Mouse (Mus musculus): Measurements from ENCODE around the gene Nlgn1. TPM values are rescaled to one million over a fixed set of nuclear protein-coding genes. Genes with fewer than 3 reads are reported as not detected.

Nlgn1 gene
- polyA plus RNA-seq, 1 experiment from 2014 or later, result not detected

DNA sequence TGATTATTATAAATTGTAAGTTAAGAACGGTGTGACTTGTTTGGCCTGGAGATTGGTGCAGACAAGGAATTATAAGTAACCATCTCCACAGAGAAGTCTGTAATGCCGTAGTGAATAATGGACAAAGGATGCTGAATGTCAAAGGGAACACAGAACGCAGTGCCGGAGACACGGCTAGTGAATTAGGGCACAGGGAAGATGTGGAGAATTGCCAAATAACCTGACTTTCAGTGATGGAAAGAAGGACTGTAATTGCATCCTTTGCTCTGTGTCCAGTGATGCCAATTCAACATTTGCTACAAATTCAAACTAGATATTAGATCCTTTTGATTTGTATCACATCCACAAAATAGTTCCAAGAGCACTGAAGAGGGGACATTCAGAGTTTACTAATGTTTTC is 415.7 kb downstream of the Nlgn1 start:
- 83% methylated on average over 5 of the region's 5 CpGs for WGBS (ENCODE audit: insufficient replicate concordance)
- Histone ChIP-seq H3K27me3 (ENCODE audit: insufficient read depth, low read length) (no peaks in the 10 kb centered on the region), H3K9ac (replicated peaks) (no peak overlapping the region), H3K27ac (ENCODE audit: low read depth) (no peak overlapping the region), H3K4me3 (ENCODE audit: low read depth, low read length) (no peak overlapping the region), H3K36me3 (replicated peaks; ENCODE audit: insufficient read depth, low read length) (no peaks in the 10 kb centered on the region), H3K9me3 (ENCODE audit: low read length) (no peaks in the 10 kb centered on the region), H3K4me1 (ENCODE audit: insufficient read depth) (no peaks in the 10 kb centered on the region), H3K4me2 (ENCODE audit: low read depth, low read length) (no peak overlapping the region)
- ATAC-seq, result no peak
- no peak for TF ChIP-seq CTCF (IDR thresholded peaks at IDR 0.05; ENCODE audit: low read depth)
- TF ChIP-seq EP300 (IDR thresholded peaks at IDR 0.05; ENCODE audit: low read depth), result no peak
- DNase-seq, result no peak

DNA sequence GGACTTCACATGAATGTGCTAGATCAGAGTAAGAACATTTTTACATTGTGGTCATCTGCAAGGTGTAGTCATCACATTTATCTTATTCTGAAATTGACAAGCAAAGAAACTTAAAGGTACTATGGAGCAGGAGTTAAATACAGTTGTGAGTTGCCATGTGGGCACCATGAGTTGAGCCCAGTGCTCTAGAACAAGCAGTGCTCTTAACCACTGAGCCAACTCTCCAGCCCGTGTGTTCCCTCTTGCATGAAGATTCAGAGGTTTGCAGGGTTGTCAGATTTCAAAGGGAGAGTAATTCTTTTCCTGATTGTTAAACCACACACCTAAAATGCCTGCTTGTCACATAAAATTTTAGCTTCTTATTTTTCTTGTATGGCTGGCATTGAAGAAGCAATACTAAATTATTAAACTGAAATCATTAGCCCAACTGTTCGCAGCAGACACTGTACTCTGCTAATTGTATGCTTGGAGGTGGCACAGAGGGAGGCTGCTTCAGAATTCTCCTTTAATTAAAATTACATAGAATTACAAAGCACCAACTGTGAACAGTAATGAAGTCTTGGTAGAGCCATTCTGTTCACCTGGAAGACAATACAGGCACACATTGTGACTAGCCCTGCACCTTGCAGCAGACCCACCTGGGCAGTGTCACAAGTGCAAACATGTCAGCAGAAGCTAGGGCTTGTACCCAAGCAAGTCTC is 417.7 kb downstream of the Nlgn1 start:
- Histone ChIP-seq H3K9ac (replicated peaks) (no peak overlapping the region), H3K4me1 (ENCODE audit: insufficient read depth) (no peaks in the 10 kb centered on the region), H3K36me3 (replicated peaks; ENCODE audit: insufficient read depth, low read length) (no peaks in the 10 kb centered on the region), H3K9me3 (ENCODE audit: low read length) (no peaks in the 10 kb centered on the region), H3K27me3 (ENCODE audit: insufficient read depth, low read length) (no peaks in the 10 kb centered on the region), H3K4me3 (ENCODE audit: low read depth, low read length) (no peak overlapping the region), H3K4me2 (ENCODE audit: low read depth, low read length) (no peak overlapping the region), H3K27ac (ENCODE audit: low read depth) (no peak overlapping the region)
- DNase-seq, result no peak
- ATAC-seq, result no peak
- TF ChIP-seq EP300 (IDR thresholded peaks at IDR 0.05; ENCODE audit: low read depth) (no peak), CTCF (IDR thresholded peaks at IDR 0.05; ENCODE audit: low read depth) (no peak)
- 64% methylated on average over 2 of the region's 2 CpGs for WGBS (ENCODE audit: insufficient replicate concordance)

DNA sequence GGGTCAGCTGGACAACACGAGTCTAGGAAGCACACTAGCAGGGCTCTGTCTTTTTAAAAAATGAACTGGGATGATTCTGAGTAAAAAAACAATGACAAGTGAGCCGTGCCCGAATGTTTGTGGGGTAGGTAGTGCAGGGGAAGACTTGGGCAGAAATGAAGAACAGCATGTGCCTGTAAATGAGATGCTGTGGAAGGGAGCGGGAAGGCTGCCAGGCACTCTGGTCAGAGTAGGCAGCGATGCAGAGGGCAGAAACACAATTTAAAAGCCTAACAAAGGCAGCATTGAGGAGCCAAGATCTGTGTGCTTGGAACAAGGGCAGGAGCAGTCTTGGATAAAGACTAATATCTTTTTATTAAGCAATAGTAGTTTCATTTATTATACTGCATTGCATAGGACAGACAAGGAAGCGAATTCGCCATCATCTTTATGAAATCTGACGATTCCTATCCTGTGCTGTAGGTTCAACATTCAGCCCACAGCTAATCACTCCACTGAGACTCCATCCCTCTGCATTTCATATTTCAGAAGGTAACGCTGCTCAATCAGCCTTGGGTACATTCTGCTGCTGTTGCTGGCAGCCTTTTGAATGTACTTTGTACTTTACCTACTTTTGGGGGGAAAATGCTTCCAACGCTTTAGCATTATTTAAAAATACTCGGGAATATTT is 429.0 kb downstream of the Nlgn1 start:
- Histone ChIP-seq H3K27ac (ENCODE audit: low read depth) (no peak overlapping the region), H3K27me3 (ENCODE audit: insufficient read depth, low read length) (no peaks in the 10 kb centered on the region), H3K9me3 (ENCODE audit: low read length) (no peaks in the 10 kb centered on the region), H3K4me1 (ENCODE audit: insufficient read depth) (no peaks in the 10 kb centered on the region), H3K9ac (replicated peaks) (no peak overlapping the region), H3K4me3 (ENCODE audit: low read depth, low read length) (no peak overlapping the region), H3K4me2 (ENCODE audit: low read depth, low read length) (no peak overlapping the region), H3K36me3 (replicated peaks; ENCODE audit: insufficient read depth, low read length) (no peaks in the 10 kb centered on the region)
- no peak for TF ChIP-seq EP300 (IDR thresholded peaks at IDR 0.05; ENCODE audit: low read depth)
- no peak for TF ChIP-seq CTCF (IDR thresholded peaks at IDR 0.05; ENCODE audit: low read depth)
- 73% methylated on average over 11 of the region's 11 CpGs for WGBS (ENCODE audit: insufficient replicate concordance)
- DNase-seq, result no peak
- ATAC-seq, result no peak

DNA sequence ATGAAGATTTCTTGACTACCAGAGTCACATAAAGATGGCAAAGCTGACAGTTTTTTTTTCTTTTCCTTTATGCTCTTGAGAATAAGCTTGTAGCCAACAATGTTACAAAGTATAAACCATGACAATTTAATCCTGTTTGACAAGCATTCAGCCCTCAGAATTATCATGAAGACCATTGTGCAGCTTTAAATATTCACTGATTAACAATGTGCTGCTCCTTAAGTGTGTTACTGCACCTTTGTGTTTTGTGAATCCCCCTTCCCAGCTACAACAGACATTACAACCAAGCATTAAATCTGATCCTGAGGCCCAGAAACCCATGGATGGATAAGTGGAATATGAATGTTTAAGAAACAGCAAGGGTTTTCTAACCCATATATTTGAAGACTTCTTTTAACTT is 434.8 kb downstream of the Nlgn1 start:
- Histone ChIP-seq H3K27me3 (ENCODE audit: insufficient read depth, low read length) (no peaks in the 10 kb centered on the region), H3K4me2 (ENCODE audit: low read depth, low read length) (no peak overlapping the region), H3K4me1 (ENCODE audit: insufficient read depth) (no peaks in the 10 kb centered on the region), H3K27ac (ENCODE audit: low read depth) (no peak overlapping the region), H3K4me3 (ENCODE audit: low read depth, low read length) (no peak overlapping the region), H3K9ac (replicated peaks) (no peak overlapping the region), H3K36me3 (replicated peaks; ENCODE audit: insufficient read depth, low read length) (no peaks in the 10 kb centered on the region), H3K9me3 (ENCODE audit: low read length) (no peaks in the 10 kb centered on the region)
- no peak for ATAC-seq
- DNase-seq, result no peak
- TF ChIP-seq EP300 (IDR thresholded peaks at IDR 0.05; ENCODE audit: low read depth), result no peak
- TF ChIP-seq CTCF (IDR thresholded peaks at IDR 0.05; ENCODE audit: low read depth), result no peak

DNA sequence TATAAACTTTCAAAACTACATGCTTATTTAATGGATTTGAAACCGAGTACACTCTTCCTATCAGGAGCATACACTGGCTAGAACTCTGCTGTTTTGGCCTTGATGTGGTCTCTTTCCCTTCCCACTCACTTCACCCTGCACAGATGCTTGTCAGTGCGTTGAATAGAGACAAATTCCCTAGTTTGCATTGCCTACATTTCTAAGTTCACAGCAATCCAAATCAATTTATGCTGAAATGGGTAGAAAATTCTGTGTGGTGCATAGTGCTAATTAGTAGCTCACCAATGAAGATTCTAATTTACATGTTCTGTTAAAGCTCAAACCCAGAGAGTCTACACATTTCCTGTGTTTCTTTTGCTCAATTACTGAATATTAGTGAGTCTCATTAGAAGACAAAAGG is 447.5 kb downstream of the Nlgn1 start:
- H3K27ac ChIP-seq (ENCODE audit: low read depth), result no peak overlapping the region
- DNase-seq, result no peak
- 61% methylated on average over 2 of the region's 2 CpGs for WGBS (ENCODE audit: insufficient replicate concordance)
- H3K27me3 ChIP-seq (ENCODE audit: insufficient read depth, low read length), result no peaks in the 10 kb centered on the region
- no peak overlapping the region for H3K9ac ChIP-seq (replicated peaks)
- no peaks in the 10 kb centered on the region for H3K36me3 ChIP-seq (replicated peaks; ENCODE audit: insufficient read depth, low read length)
- H3K4me3 ChIP-seq (ENCODE audit: low read depth, low read length), result no peak overlapping the region
- H3K4me1 ChIP-seq (ENCODE audit: insufficient read depth), result no peaks in the 10 kb centered on the region
- no peak overlapping the region for H3K4me2 ChIP-seq (ENCODE audit: low read depth, low read length)
- no peak for ATAC-seq
- no peaks in the 10 kb centered on the region for H3K9me3 ChIP-seq (ENCODE audit: low read length)
- TF ChIP-seq EP300 (IDR thresholded peaks at IDR 0.05; ENCODE audit: low read depth) (no peak), CTCF (IDR thresholded peaks at IDR 0.05; ENCODE audit: low read depth) (no peak)

DNA sequence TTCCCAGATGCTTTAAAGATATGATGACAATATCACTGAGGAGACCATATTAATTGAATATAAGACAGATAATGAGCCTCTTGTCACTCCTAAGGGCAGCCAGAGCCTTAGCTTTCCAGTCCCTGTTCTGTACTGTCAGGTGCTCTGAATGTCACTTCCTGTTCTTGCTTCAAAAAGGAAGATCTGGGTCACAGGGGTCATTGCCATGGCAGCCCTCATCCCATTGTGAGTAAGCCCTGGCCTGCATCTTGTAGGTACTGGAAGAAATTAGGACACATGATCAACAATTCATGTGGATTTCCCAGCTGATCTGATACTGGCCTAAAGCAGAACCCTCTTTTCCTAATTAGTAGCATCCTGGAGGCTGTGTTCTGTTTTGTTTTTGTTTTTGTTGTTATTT is 463.1 kb downstream of the Nlgn1 start:
- Histone ChIP-seq H3K4me1 (ENCODE audit: insufficient read depth) (no peaks in the 10 kb centered on the region), H3K36me3 (replicated peaks; ENCODE audit: insufficient read depth, low read length) (no peaks in the 10 kb centered on the region), H3K27ac (ENCODE audit: low read depth) (no peak overlapping the region), H3K9ac (replicated peaks) (no peak overlapping the region), H3K4me3 (ENCODE audit: low read depth, low read length) (no peak overlapping the region), H3K27me3 (ENCODE audit: insufficient read depth, low read length) (no peaks in the 10 kb centered on the region), H3K4me2 (ENCODE audit: low read depth, low read length) (no peak overlapping the region), H3K9me3 (ENCODE audit: low read length) (no peaks in the 10 kb centered on the region)
- ATAC-seq, result no peak
- no peak for TF ChIP-seq EP300 (IDR thresholded peaks at IDR 0.05; ENCODE audit: low read depth)
- TF ChIP-seq CTCF (IDR thresholded peaks at IDR 0.05; ENCODE audit: low read depth), result no peak
- DNase-seq, result no peak
